Mouse (Mus musculus): Measurements from ENCODE around the gene Tbc1d17. TPM values are rescaled to one million over a fixed set of nuclear protein-coding genes. Genes with fewer than 3 reads are reported as not detected.

The Tbc1d17 gene
- polyA plus RNA-seq (2015; fragmentation: Nextera tagmentation; extraction: Ambion mirVana): 73.2 and 84.0 TPM in 2 replicates

- peak within 1 kb of the TSS; percentile 76 for H3K9ac ChIP-seq (replicated peaks; ENCODE audit: low read depth)
- ATAC-seq: peak; percentile 86
- DNase-seq (ENCODE audit: low spot score): peak; percentile 99
- peaks cover 29% of the 10 kb centered on the region for H3K36me3 ChIP-seq (ENCODE audit: insufficient read depth, low read length)
- no peaks in the 10 kb centered on the region for H3K9me3 ChIP-seq (ENCODE audit: low read length)
- H3K27me3 ChIP-seq (replicated peaks; ENCODE audit: insufficient read depth, low read length): no peaks in the 10 kb centered on the region
- H3K4me3 ChIP-seq (ENCODE audit: low read depth, low read length): peak within 1 kb of the TSS; percentile 82
- H3K4me2 ChIP-seq (replicated peaks; ENCODE audit: low read depth, low read length): peak within 1 kb of the TSS; percentile 88
- TF ChIP-seq CTCF (IDR thresholded peaks at IDR 0.05) (no peak; the same call in 1 of the 2 replicates), EP300 (IDR thresholded peaks at IDR 0.05) (peak; percentile 85)
- H3K27ac ChIP-seq (ENCODE audit: low read length): peak within 1 kb of the TSS; percentile 98
- under 1% methylated on average over 54 of the region's 54 CpGs for WGBS
- H3K4me1 ChIP-seq (ENCODE audit: insufficient read depth, low read depth, low read length): peaks cover 18% of the 10 kb centered on the region; the same call in 1 of the 2 replicates
Measured at GRCm38 (mm10) chr7:44848561-44849415, at the start of gene Tbc1d17, which contains the start of gene Akt1s1. Gene Tbc1d17, minus strand, starts transcription at chr7:44849079. Gene Akt1s1, plus strand, starts transcription at chr7:44848991.

GRCm38 (mm10) chr7:44898607-44899006 is 49.7 kb upstream of the Tbc1d17 start:
- H3K4me2 ChIP-seq (replicated peaks; ENCODE audit: low read depth, low read length): no peak overlapping the region
- ATAC-seq: 0 out of 2 replicates have a peak, but pooled peaks have one; percentile 5

GRCm38 (mm10) chr7:44896499-44896898 is 47.6 kb upstream of the Tbc1d17 start:
- Histone ChIP-seq H3K4me1 (ENCODE audit: insufficient read depth, low read depth, low read length) (peaks cover 12% of the 10 kb centered on the region; the same call in 1 of the 2 replicates), H3K4me3 (ENCODE audit: low read depth, low read length) (peak overlapping the region; percentile 53), H3K27ac (ENCODE audit: low read length) (peak overlapping the region; percentile 73), H3K4me2 (replicated peaks; ENCODE audit: low read depth, low read length) (peak overlapping the region; percentile 70), H3K36me3 (ENCODE audit: insufficient read depth, low read length) (no peaks in the 10 kb centered on the region), H3K9me3 (ENCODE audit: low read length) (no peaks in the 10 kb centered on the region), H3K9ac (replicated peaks; ENCODE audit: low read depth) (peak overlapping the region; percentile 45; the same call in 1 of the 2 replicates), H3K27me3 (replicated peaks; ENCODE audit: insufficient read depth, low read length) (no peaks in the 10 kb centered on the region)
- WGBS: 27% methylated on average over 10 of the region's 10 CpGs
- no peak for TF ChIP-seq CTCF (IDR thresholded peaks at IDR 0.05)
- no peak for TF ChIP-seq EP300 (IDR thresholded peaks at IDR 0.05)
- DNase-seq (ENCODE audit: low spot score): no peak
- no peak for ATAC-seq

More at GRCm38 (mm10) chr7:44898607-44899006, 49.7 kb upstream of the Tbc1d17 start:
- Histone ChIP-seq H3K4me3 (ENCODE audit: low read depth, low read length) (no peak overlapping the region), H3K9me3 (ENCODE audit: low read length) (no peaks in the 10 kb centered on the region), H3K4me1 (ENCODE audit: insufficient read depth, low read depth, low read length) (peaks cover 12% of the 10 kb centered on the region; the same call in 1 of the 2 replicates), H3K36me3 (ENCODE audit: insufficient read depth, low read length) (no peaks in the 10 kb centered on the region), H3K27ac (ENCODE audit: low read length) (no peak overlapping the region), H3K9ac (replicated peaks; ENCODE audit: low read depth) (no peak overlapping the region), H3K27me3 (replicated peaks; ENCODE audit: insufficient read depth, low read length) (no peaks in the 10 kb centered on the region)
- whole genome bisulfite sequencing: 31% methylated on average over 19 of the region's 19 CpGs
- no peak for DNase-seq (ENCODE audit: low spot score)
- TF ChIP-seq CTCF (IDR thresholded peaks at IDR 0.05) (peak; percentile 61), EP300 (IDR thresholded peaks at IDR 0.05) (no peak)

GRCm38 (mm10) chr7:44895593-44896434 is 46.9 kb upstream of the Tbc1d17 start, which contains the start of gene Fuz:
Gene Fuz, plus strand, starts transcription at chr7:44896079.
- Histone ChIP-seq H3K4me1 (ENCODE audit: insufficient read depth, low read depth, low read length) (peaks cover 12% of the 10 kb centered on the region; the same call in 1 of the 2 replicates), H3K27ac (ENCODE audit: low read length) (peak within 1 kb of the TSS; percentile 73), H3K9ac (replicated peaks; ENCODE audit: low read depth) (peak within 1 kb of the TSS; percentile 45; the same call in 1 of the 2 replicates), H3K4me2 (replicated peaks; ENCODE audit: low read depth, low read length) (peak within 1 kb of the TSS; percentile 70), H3K9me3 (ENCODE audit: low read length) (no peaks in the 10 kb centered on the region), H3K4me3 (ENCODE audit: low read depth, low read length) (peak within 1 kb of the TSS; percentile 53), H3K27me3 (replicated peaks; ENCODE audit: insufficient read depth, low read length) (no peaks in the 10 kb centered on the region), H3K36me3 (ENCODE audit: insufficient read depth, low read length) (no peaks in the 10 kb centered on the region)
- WGBS: 3% methylated on average over 34 of the region's 34 CpGs
- ATAC-seq: peak; percentile 74
- DNase-seq (ENCODE audit: low spot score): peak; percentile 98
- TF ChIP-seq CTCF (IDR thresholded peaks at IDR 0.05): peak; percentile 76
- peak; percentile 70 for TF ChIP-seq EP300 (IDR thresholded peaks at IDR 0.05)

- WGBS: 64% methylated on average over 7 of the region's 7 CpGs
- Histone ChIP-seq H3K9ac (replicated peaks; ENCODE audit: low read depth) (no peak overlapping the region), H3K27ac (ENCODE audit: low read length) (peak overlapping the region; percentile 73; the same call in 1 of the 2 replicates), H3K4me1 (ENCODE audit: insufficient read depth, low read depth, low read length) (peaks cover 12% of the 10 kb centered on the region; the same call in 1 of the 2 replicates), H3K9me3 (ENCODE audit: low read length) (no peaks in the 10 kb centered on the region), H3K4me3 (ENCODE audit: low read depth, low read length) (0 out of 2 replicates have a peak overlapping the region, but pooled peaks have one; percentile 53), H3K27me3 (replicated peaks; ENCODE audit: insufficient read depth, low read length) (no peaks in the 10 kb centered on the region), H3K4me2 (replicated peaks; ENCODE audit: low read depth, low read length) (peak overlapping the region; percentile 70), H3K36me3 (ENCODE audit: insufficient read depth, low read length) (no peaks in the 10 kb centered on the region)
- no peak for TF ChIP-seq EP300 (IDR thresholded peaks at IDR 0.05)
- no peak for TF ChIP-seq CTCF (IDR thresholded peaks at IDR 0.05)
- DNase-seq (ENCODE audit: low spot score) (no peak), ATAC-seq (no peak)
Measured at GRCm38 (mm10) chr7:44895206-44895592, 46.3 kb upstream of the Tbc1d17 start.

Measured in lung, postnatal 0 days (tissue).